9 mouse cellular contexts compared by ENCODE assay signal in the genomic region with DNA sequence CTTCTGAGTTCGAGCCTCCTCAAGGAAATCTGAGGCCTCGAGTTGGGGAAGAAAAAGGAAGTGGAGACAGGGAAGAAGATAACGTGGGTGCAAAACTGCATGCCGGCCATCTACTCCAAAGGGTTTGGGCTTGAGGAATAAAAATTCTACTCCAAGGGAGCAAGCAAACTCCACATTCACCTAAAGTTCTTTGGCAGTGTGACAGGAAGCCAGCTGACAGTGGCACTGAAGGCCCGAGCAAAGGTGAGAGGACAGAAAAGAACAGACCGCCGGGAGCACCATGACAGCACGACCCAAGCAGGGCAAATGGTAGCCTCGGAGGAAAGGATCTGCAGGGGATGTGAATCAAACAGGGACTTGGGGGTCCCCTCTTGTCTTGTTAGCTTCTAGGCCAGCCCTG. TPM values are rescaled to one million over a fixed set of nuclear protein-coding genes. Genes with fewer than 3 reads are reported as not detected.
A peak's percentile ranks its signal among the peaks of the same experiment; 100 is the strongest.
DNase-seq lines count a peak whose midpoint lies in the region; ATAC-seq lines count a peak whose summit lies in the region.
"Had no signal": no experiment of that assay in that cellular context is flagged by ENCODE, and none has a peak within 500 bp of the region (broad histone marks: within the 10 kb centered on the region; RNA-seq: fewer than 3 reads in every experiment).

No protein-coding gene starts in this region.

- WGBS in forebrain, embryonic 13.5 days: 21% methylated on average over 9 of the region's 9 CpGs
- 6% methylated on average over 9 of the region's 9 CpGs for WGBS in kidney, embryonic 14.5 days
- 20% methylated on average over 9 of the region's 9 CpGs for WGBS in midbrain, embryonic 14.5 days

- H3K36me3 ChIP-seq in megakaryocyte, embryonic 14.5 days (replicated peaks; ENCODE audit: low read length): peaks cover 66% of the 10 kb centered on the region
- peaks cover 73% of the 10 kb centered on the region for H3K36me3 ChIP-seq in forebrain, embryonic 13.5 days (ENCODE audit: poor library complexity, severe bottlenecking)
- peaks cover 61% of the 10 kb centered on the region for H3K36me3 ChIP-seq in kidney, embryonic 14.5 days (ENCODE audit: control insufficient read depth, insufficient read depth, low read length)
- peaks cover 76% of the 10 kb centered on the region for H3K36me3 ChIP-seq in midbrain, embryonic 14.5 days (ENCODE audit: control insufficient read depth, insufficient read depth, low read length)

- peak overlapping the region; percentile 91 for H3K27ac ChIP-seq in forebrain, embryonic 13.5 days
- peak overlapping the region; percentile 91 for H3K27ac ChIP-seq in kidney, embryonic 14.5 days (ENCODE audit: low read depth, low read length)
- H3K27ac ChIP-seq in midbrain, embryonic 14.5 days (replicated peaks; ENCODE audit: low read depth, low read length): peak overlapping the region; percentile 98

- H3K4me1 ChIP-seq in megakaryocyte, embryonic 14.5 days: peaks cover 65% of the 10 kb centered on the region
- H3K4me1 ChIP-seq in forebrain, embryonic 13.5 days: peaks cover 21% of the 10 kb centered on the region
- H3K4me1 ChIP-seq in kidney, embryonic 14.5 days (ENCODE audit: control insufficient read depth, insufficient read depth, low read length): peaks cover 22% of the 10 kb centered on the region
- peaks cover 9% of the 10 kb centered on the region for H3K4me1 ChIP-seq in midbrain, embryonic 14.5 days (ENCODE audit: control insufficient read depth, insufficient read depth, low read length)

- no peak for DNase-seq in midbrain, embryonic 14.5 days
- no peak for DNase-seq in frontal cortex, postnatal 36 days (ENCODE audit: low spot score in 2 of 2)

- H3K9me3 ChIP-seq in megakaryocyte, embryonic 14.5 days: no peaks in the 10 kb centered on the region
- H3K9me3 ChIP-seq in forebrain, embryonic 13.5 days (replicated peaks): no peaks in the 10 kb centered on the region
- H3K9me3 ChIP-seq in kidney, embryonic 14.5 days (ENCODE audit: control insufficient read depth, low read length): no peaks in the 10 kb centered on the region
- H3K9me3 ChIP-seq in midbrain, embryonic 14.5 days (ENCODE audit: control insufficient read depth, low read length): no peaks in the 10 kb centered on the region

- no peaks in the 10 kb centered on the region for H3K27me3 ChIP-seq in megakaryocyte, embryonic 14.5 days (replicated peaks)
- H3K27me3 ChIP-seq in forebrain, embryonic 13.5 days: no peaks in the 10 kb centered on the region
- H3K27me3 ChIP-seq in kidney, embryonic 14.5 days (ENCODE audit: control insufficient read depth, insufficient read depth, low read length): no peaks in the 10 kb centered on the region
- no peaks in the 10 kb centered on the region for H3K27me3 ChIP-seq in midbrain, embryonic 14.5 days (ENCODE audit: control insufficient read depth, insufficient read depth, low read length)

- H3K4me2 ChIP-seq in forebrain, embryonic 13.5 days: peak overlapping the region; percentile 87
- H3K4me2 ChIP-seq in kidney, embryonic 14.5 days (replicated peaks; ENCODE audit: low read depth, low read length): peak overlapping the region; percentile 91
- H3K4me2 ChIP-seq in midbrain, embryonic 14.5 days (ENCODE audit: low read length): peak overlapping the region; percentile 96

- peak overlapping the region; percentile 93 for H3K9ac ChIP-seq in forebrain, embryonic 13.5 days
- H3K9ac ChIP-seq in kidney, embryonic 14.5 days (ENCODE audit: low read depth, low read length): peak overlapping the region; percentile 84
- H3K9ac ChIP-seq in midbrain, embryonic 14.5 days (replicated peaks; ENCODE audit: low read length): peak overlapping the region; percentile 88

- peak overlapping the region; percentile 96 for H3K4me3 ChIP-seq in megakaryocyte, embryonic 14.5 days (replicated peaks)
- H3K4me3 ChIP-seq in forebrain, embryonic 13.5 days: peak overlapping the region; percentile 77
- H3K4me3 ChIP-seq in kidney, embryonic 14.5 days (ENCODE audit: low read length): peak overlapping the region; percentile 86
- peak overlapping the region; percentile 76 for H3K4me3 ChIP-seq in midbrain, embryonic 14.5 days (replicated peaks; ENCODE audit: low read depth, low read length)

- no peak for ATAC-seq in megakaryocyte, adult 5-6 weeks (ENCODE audit: poor library complexity, severe bottlenecking)
- ATAC-seq in forebrain, embryonic 13.5 days: no peak
- no peak for ATAC-seq in kidney, embryonic 14.5 days (ENCODE audit: low FRiP score, low TSS enrichment)
- ATAC-seq in midbrain, embryonic 14.5 days (ENCODE audit: low FRiP score, low TSS enrichment): no peak
- ATAC-seq in monocyte, adult 5-6 weeks (replicated peaks; ENCODE audit: insufficient number of reproducible peaks, low FRiP score, low TSS enrichment, poor library complexity, severe bottlenecking): no peak
- no peak for ATAC-seq in activated CD4-positive, CD25-positive, alpha-beta regulatory T cell, adult 4 months

RNA-seq across cellular contexts. Expression of a gene that starts 0.8 kb away (rescaled TPM):
- 445 and 649 TPM in 2 replicates for polyA plus RNA-seq in megakaryocyte, embryonic 14.5 days (2012; ENCODE audit: insufficient read depth, low replicate concordance)
- total RNA-seq in megakaryocyte, adult 5-6 weeks (2015): 67.7 and 77.3 TPM in 2 replicates
- total RNA-seq in megakaryocyte, adult 5-6 weeks (2017): 120 and 127 TPM in 2 replicates
- 235 and 252 TPM in 2 replicates for polyA plus RNA-seq in forebrain, embryonic 13.5 days (2015; fragmentation: Nextera tagmentation; extraction: Ambion mirVana)
- polyA plus RNA-seq in kidney, embryonic 14.5 days (2014; fragmentation: Nextera tagmentation; extraction: Ambion mirVana): 273 and 286 TPM in 2 replicates
- 227 and 228 TPM in 2 replicates for polyA plus RNA-seq in midbrain, embryonic 14.5 days (2014; fragmentation: Nextera tagmentation; extraction: Ambion mirVana)
- 87.3 to 123 TPM (median 101 TPM) in 3 replicates for total RNA-seq in monocyte, adult 5-6 weeks (2017)
- polyA plus RNA-seq in activated CD4-positive, CD25-positive, alpha-beta regulatory T cell, adult 4 months (2017; shearing (Covaris generic)): 100 to 1,000 TPM; 118 to 143 TPM

RNA-seq across cellular contexts. Expression of a gene that starts 7.8 kb away (rescaled TPM):
- 4.9 and 13.6 TPM in 2 replicates for polyA plus RNA-seq in megakaryocyte, embryonic 14.5 days (2012; ENCODE audit: insufficient read depth, low replicate concordance)
- not detected in 2 replicates for total RNA-seq in megakaryocyte, adult 5-6 weeks (2015)
- not detected in 2 replicates for total RNA-seq in megakaryocyte, adult 5-6 weeks (2017)
- polyA plus RNA-seq in forebrain, embryonic 13.5 days (2015; fragmentation: Nextera tagmentation; extraction: Ambion mirVana): 208 and 212 TPM in 2 replicates
- polyA plus RNA-seq in kidney, embryonic 14.5 days (2014; fragmentation: Nextera tagmentation; extraction: Ambion mirVana): 23.1 and 26.5 TPM in 2 replicates
- polyA plus RNA-seq in midbrain, embryonic 14.5 days (2014; fragmentation: Nextera tagmentation; extraction: Ambion mirVana): 518 and 616 TPM in 2 replicates
- 0.32 TPM in 1 of 3 replicates, not detected in the others for total RNA-seq in monocyte, adult 5-6 weeks (2017)
- polyA plus RNA-seq in activated CD4-positive, CD25-positive, alpha-beta regulatory T cell, adult 4 months (2017; shearing (Covaris generic)): not detected
- total RNA-seq: neutrophil, adult 5-6 weeks had no signal

RNA-seq across cellular contexts. Expression of a gene that starts 12.3 kb away (rescaled TPM):
- 12.7 and 17.2 TPM in 2 replicates for polyA plus RNA-seq in megakaryocyte, embryonic 14.5 days (2012; ENCODE audit: insufficient read depth, low replicate concordance)
- total RNA-seq in megakaryocyte, adult 5-6 weeks (2015): 2.1 and 3.2 TPM in 2 replicates
- 2.1 and 4.6 TPM in 2 replicates for total RNA-seq in megakaryocyte, adult 5-6 weeks (2017)
- polyA plus RNA-seq in forebrain, embryonic 13.5 days (2015; fragmentation: Nextera tagmentation; extraction: Ambion mirVana): 41.1 and 43.6 TPM in 2 replicates
- polyA plus RNA-seq in kidney, embryonic 14.5 days (2014; fragmentation: Nextera tagmentation; extraction: Ambion mirVana): 15.4 and 24.5 TPM in 2 replicates
- 52.5 and 59.0 TPM in 2 replicates for polyA plus RNA-seq in midbrain, embryonic 14.5 days (2014; fragmentation: Nextera tagmentation; extraction: Ambion mirVana)
- 9.2 to 25.6 TPM (median 17.2 TPM) in 3 replicates for total RNA-seq in monocyte, adult 5-6 weeks (2017)
- polyA plus RNA-seq in activated CD4-positive, CD25-positive, alpha-beta regulatory T cell, adult 4 months (2017; shearing (Covaris generic)): 1 to 10 TPM; 4.6 to 6.7 TPM

RNA-seq across cellular contexts. Expression of a gene that starts 17.7 kb away (rescaled TPM):
- 24.4 and 25.6 TPM in 2 replicates for polyA plus RNA-seq in megakaryocyte, embryonic 14.5 days (2012; ENCODE audit: insufficient read depth, low replicate concordance)
- 30.6 and 33.4 TPM in 2 replicates for total RNA-seq in megakaryocyte, adult 5-6 weeks (2015)
- 8.5 and 14.1 TPM in 2 replicates for total RNA-seq in megakaryocyte, adult 5-6 weeks (2017)
- polyA plus RNA-seq in forebrain, embryonic 13.5 days (2015; fragmentation: Nextera tagmentation; extraction: Ambion mirVana): 62.4 and 71.4 TPM in 2 replicates
- polyA plus RNA-seq in kidney, embryonic 14.5 days (2014; fragmentation: Nextera tagmentation; extraction: Ambion mirVana): 114 and 115 TPM in 2 replicates
- polyA plus RNA-seq in midbrain, embryonic 14.5 days (2014; fragmentation: Nextera tagmentation; extraction: Ambion mirVana): 62.2 and 62.7 TPM in 2 replicates
- 10.4 to 13.3 TPM (median 10.5 TPM) in 3 replicates for total RNA-seq in monocyte, adult 5-6 weeks (2017)
- polyA plus RNA-seq in activated CD4-positive, CD25-positive, alpha-beta regulatory T cell, adult 4 months (2017; shearing (Covaris generic)): 10 to 100 TPM; 49.2 to 51.1 TPM

RNA-seq across cellular contexts. Expression of a gene that starts 20.7 kb away (rescaled TPM):
- polyA plus RNA-seq in megakaryocyte, embryonic 14.5 days (2012; ENCODE audit: insufficient read depth, low replicate concordance): 0.32 TPM in 1 of 2 replicates, not detected in the other
- total RNA-seq in megakaryocyte, adult 5-6 weeks (2015): not detected in 2 replicates
- not detected in 2 replicates for total RNA-seq in megakaryocyte, adult 5-6 weeks (2017)
- 2.3 and 2.8 TPM in 2 replicates for polyA plus RNA-seq in forebrain, embryonic 13.5 days (2015; fragmentation: Nextera tagmentation; extraction: Ambion mirVana)
- 1.2 and 1.7 TPM in 2 replicates for polyA plus RNA-seq in kidney, embryonic 14.5 days (2014; fragmentation: Nextera tagmentation; extraction: Ambion mirVana)
- 8.3 and 15.7 TPM in 2 replicates for polyA plus RNA-seq in midbrain, embryonic 14.5 days (2014; fragmentation: Nextera tagmentation; extraction: Ambion mirVana)
- total RNA-seq in monocyte, adult 5-6 weeks (2017): 0.67 to 7.8 TPM (median 3.3 TPM) in 3 replicates
- polyA plus RNA-seq in activated CD4-positive, CD25-positive, alpha-beta regulatory T cell, adult 4 months (2017; shearing (Covaris generic)): not detected
- total RNA-seq: neutrophil, adult 5-6 weeks had no signal
